Mouse (Mus musculus): ENCODE results near the gene Srxn1.

DNA sequence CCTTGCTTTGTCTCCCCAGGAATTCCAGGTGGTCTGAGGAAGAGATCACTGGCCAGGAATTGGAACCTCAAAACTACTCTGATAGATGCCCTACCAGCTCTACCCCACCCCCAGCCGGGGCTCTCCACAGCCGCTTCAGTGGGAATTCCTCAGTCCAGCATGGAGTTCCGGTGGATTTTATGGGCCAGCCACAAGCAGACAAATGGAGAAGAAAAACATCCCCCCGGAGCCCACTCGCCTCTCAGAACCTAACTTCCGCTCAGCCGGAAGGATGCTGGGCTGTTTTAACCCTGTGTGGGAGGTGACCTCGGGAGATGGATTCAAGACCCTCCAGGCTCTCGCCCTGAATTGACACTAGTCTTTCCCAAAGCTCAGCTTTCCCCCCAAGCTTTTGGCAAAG lies 26.7 kb downstream of the Srxn1 start:
- TF ChIP-seq CTCF (IDR thresholded peaks at IDR 0.05; ENCODE audit: low read depth, low read length) (no peak), POLR2A (IDR thresholded peaks at IDR 0.05; ENCODE audit: borderline replicate concordance, low read depth, low read length) (no peak)

Measured in bone marrow macrophage, adult 2 months (primary cell).